Comparison of ENCODE assay signal across 9 mouse cellular contexts in genomic region chr7:34919809-34920208, GRCm38 (mm10). TPM values are rescaled to one million over a fixed set of nuclear protein-coding genes. Genes with fewer than 3 reads are reported as not detected.
DNase-seq lines count a peak whose midpoint lies in the region; ATAC-seq and TF ChIP-seq lines count a peak whose summit lies in the region.
"Had no signal": no experiment of that assay in that cellular context is flagged by ENCODE, and none has a peak within 500 bp of the region (broad histone marks: within the 10 kb centered on the region; RNA-seq: fewer than 3 reads in every experiment).

No protein-coding gene starts in this region.

- no peak overlapping the region for H3K9ac ChIP-seq in embryonic facial prominence, embryonic 11.5 days (replicated peaks; ENCODE audit: low read length)
- H3K9ac ChIP-seq in liver, postnatal 0 days (replicated peaks) = no peak overlapping the region
- H3K9ac ChIP-seq: limb, embryonic 12.5 days had no signal

- no peaks in the 10 kb centered on the region for H3K9me3 ChIP-seq in embryonic facial prominence, embryonic 11.5 days (replicated peaks; ENCODE audit: control insufficient read depth, low read length)
- no peaks in the 10 kb centered on the region for H3K9me3 ChIP-seq in liver, postnatal 0 days (ENCODE audit: low read length)
- H3K9me3 ChIP-seq: limb, embryonic 12.5 days had no signal

- H3K4me1 ChIP-seq in embryonic facial prominence, embryonic 11.5 days (ENCODE audit: control insufficient read depth, insufficient read depth, low read length) = no peaks in the 10 kb centered on the region
- H3K4me1 ChIP-seq in liver, postnatal 0 days (ENCODE audit: insufficient read depth) = 0 out of 2 replicates have a peak, but pooled peaks cover 9% of the 10 kb centered on the region

- TF ChIP-seq EP300 in liver, postnatal 0 days (IDR thresholded peaks at IDR 0.05; ENCODE audit: low read depth) = no peak

- no peaks in the 10 kb centered on the region for H3K36me3 ChIP-seq in embryonic facial prominence, embryonic 11.5 days (replicated peaks; ENCODE audit: control insufficient read depth, insufficient read depth, low read depth, low read length)
- no peaks in the 10 kb centered on the region for H3K36me3 ChIP-seq in liver, postnatal 0 days (replicated peaks; ENCODE audit: insufficient read depth, low read length)

- peak; percentile 51 for DNase-seq in gastrocnemius, adult 2 months
- no peak for DNase-seq in gastrocnemius, postnatal 25 days
- DNase-seq in urinary bladder, postnatal 25 days (ENCODE audit: low spot score) = peak; percentile 20
- no peak for DNase-seq in urinary bladder, postnatal 10 days (ENCODE audit: low spot score)
- peak; percentile 64 for DNase-seq in embryonic facial prominence, embryonic 11.5 days (ENCODE audit: low spot score)
- peak; percentile 49 for DNase-seq in liver, postnatal 0 days
- DNase-seq in thymus, postnatal 14 days = peak; percentile 42
- no peak for DNase-seq in urinary bladder, postnatal 36 days (ENCODE audit: low spot score in 2 of 2)

- no peak overlapping the region for H3K4me3 ChIP-seq in gastrocnemius, adult 2 months
- no peak overlapping the region for H3K4me3 ChIP-seq in embryonic facial prominence, embryonic 11.5 days (ENCODE audit: low read depth, low read length)
- no peak overlapping the region for H3K4me3 ChIP-seq in liver, postnatal 0 days (ENCODE audit: low read depth, low read length)
- H3K4me3 ChIP-seq: limb, embryonic 12.5 days had no signal

- no peaks in the 10 kb centered on the region for H3K27me3 ChIP-seq in embryonic facial prominence, embryonic 11.5 days (ENCODE audit: control insufficient read depth, insufficient read depth, low read length)
- no peaks in the 10 kb centered on the region for H3K27me3 ChIP-seq in liver, postnatal 0 days (ENCODE audit: insufficient read depth, low read length)
- H3K27me3 ChIP-seq: limb, embryonic 12.5 days had no signal

- TF ChIP-seq CTCF in gastrocnemius, adult 2 months (IDR thresholded peaks at IDR 0.05) = peak; percentile 77
- TF ChIP-seq CTCF in liver, postnatal 0 days (IDR thresholded peaks at IDR 0.05; ENCODE audit: low read depth) = peak; percentile 85

- ATAC-seq in embryonic facial prominence, embryonic 11.5 days (replicated peaks; ENCODE audit: insufficient number of reproducible peaks, low FRiP score, low TSS enrichment, low read depth) = no peak
- ATAC-seq in liver, postnatal 0 days = no peak

- 49% methylated on average over 5 of the region's 5 CpGs for WGBS in embryonic facial prominence, embryonic 11.5 days
- WGBS in liver, postnatal 0 days (ENCODE audit: insufficient replicate concordance) = 58% methylated on average over 5 of the region's 5 CpGs

- no peak overlapping the region for H3K4me2 ChIP-seq in embryonic facial prominence, embryonic 11.5 days (ENCODE audit: low read depth, low read length)
- H3K4me2 ChIP-seq in liver, postnatal 0 days (ENCODE audit: low read depth, low read length) = no peak overlapping the region
- H3K4me2 ChIP-seq: limb, embryonic 12.5 days had no signal

- H3K27ac ChIP-seq in gastrocnemius, adult 2 months = no peak overlapping the region
- H3K27ac ChIP-seq in embryonic facial prominence, embryonic 11.5 days (replicated peaks; ENCODE audit: low read depth, low read length) = no peak overlapping the region
- no peak overlapping the region for H3K27ac ChIP-seq in liver, postnatal 0 days (ENCODE audit: low read depth)
- H3K27ac ChIP-seq: limb, embryonic 12.5 days had no signal

- intact Hi-C loops in gastrocnemius, adult 2 months (cut with DNase I) = loop anchor here (10.0 kb wide), 1 partner anchor 245 kb away; no protein-coding TSS in a partner anchor

RNA-seq across cellular contexts. Expression of gene Pepd, which starts 7.6 kb away (rescaled TPM):
- 10 to 100 TPM; 24.1 to 24.3 TPM for total RNA-seq in gastrocnemius, adult 2 months (2021)
- total RNA-seq in gastrocnemius, postnatal 25 days (2021) = 10 to 100 TPM; 26.0 to 27.1 TPM
- polyA plus RNA-seq in embryonic facial prominence, embryonic 11.5 days (2014; fragmentation: Nextera tagmentation; extraction: Ambion mirVana) = 68.4 and 69.6 TPM in 2 replicates
- 27.5 and 30.2 TPM in 2 replicates for polyA plus RNA-seq in liver, postnatal 0 days (2015; fragmentation: Nextera tagmentation; extraction: Ambion mirVana)

Comparison
In these comparisons a context has a peak if more than half of its experiments do, and no peak if none do; other contexts are left out.
1. DNase-seq: peak in gastrocnemius, adult 2 months (single experiment), urinary bladder, postnatal 25 days (single experiment), embryonic facial prominence, embryonic 11.5 days (single experiment), liver, postnatal 0 days (single experiment) and thymus, postnatal 14 days (single experiment); none in gastrocnemius, postnatal 25 days (single experiment), urinary bladder, postnatal 10 days (single experiment) and urinary bladder, postnatal 36 days (0 of 2).